Mouse (Mus musculus) urinary bladder, adult 18-20 months (tissue): Measurements from ENCODE around the gene Btn1a1.

Source experiments
- DNase-seq, 2 experiments: peaks; one replicate each; pipeline ENCODE4 v3.0.0; 2022; ENCODE audit warnings: low spot score in 2 of 2, mixed read lengths in 2 of 2

Gene Btn1a1

GRCm38 (mm10) chr13:23483153-23483552 lies 17.5 kb upstream of the Btn1a1 start:
- DNase-seq = no peak

DNA sequence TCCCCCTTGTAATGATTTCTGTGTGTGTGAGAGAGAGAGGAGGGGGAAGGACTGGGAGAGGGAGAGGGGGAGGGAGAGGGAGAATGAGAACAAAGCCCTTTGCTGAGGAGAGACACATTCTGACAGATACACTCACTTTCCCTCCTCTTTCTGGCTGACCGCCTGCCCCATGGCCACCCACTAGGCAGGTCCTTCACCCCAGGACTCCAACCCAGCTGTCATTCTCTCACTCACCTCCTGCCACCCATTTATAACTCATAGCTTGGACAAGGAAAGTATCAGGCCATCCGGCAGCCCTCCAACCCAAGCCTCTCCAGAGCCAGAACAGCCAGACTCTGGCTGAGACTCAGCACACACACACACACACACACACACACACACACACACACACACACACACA lies 10.0 kb upstream of the Btn1a1 start:
- DNase-seq = no peak

DNA sequence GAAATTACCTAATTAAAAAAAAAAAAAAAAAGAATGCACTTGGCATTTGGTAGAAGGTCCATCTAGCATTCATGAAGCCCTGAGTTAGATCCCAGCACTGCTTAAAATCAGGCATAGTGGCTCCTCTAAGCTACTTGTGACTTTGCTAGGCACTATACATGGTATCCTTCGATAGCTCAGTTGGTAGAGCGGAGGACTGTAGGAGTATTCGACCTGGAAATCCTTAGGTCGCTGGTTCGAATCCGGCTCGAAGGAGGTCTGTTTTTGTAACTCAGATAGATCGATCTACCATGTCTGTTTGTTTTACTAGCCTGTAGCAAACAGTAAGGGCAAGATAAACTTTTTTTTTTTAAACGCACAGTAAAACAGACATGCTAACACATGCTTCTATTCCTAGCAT lies 1.2 kb upstream of the Btn1a1 start:
- DNase-seq = peak; percentile 20 to 31

GRCm38 (mm10) chr13:23466306-23466705 lies 605 bp upstream of the Btn1a1 start:
- DNase-seq = no peak

DNA sequence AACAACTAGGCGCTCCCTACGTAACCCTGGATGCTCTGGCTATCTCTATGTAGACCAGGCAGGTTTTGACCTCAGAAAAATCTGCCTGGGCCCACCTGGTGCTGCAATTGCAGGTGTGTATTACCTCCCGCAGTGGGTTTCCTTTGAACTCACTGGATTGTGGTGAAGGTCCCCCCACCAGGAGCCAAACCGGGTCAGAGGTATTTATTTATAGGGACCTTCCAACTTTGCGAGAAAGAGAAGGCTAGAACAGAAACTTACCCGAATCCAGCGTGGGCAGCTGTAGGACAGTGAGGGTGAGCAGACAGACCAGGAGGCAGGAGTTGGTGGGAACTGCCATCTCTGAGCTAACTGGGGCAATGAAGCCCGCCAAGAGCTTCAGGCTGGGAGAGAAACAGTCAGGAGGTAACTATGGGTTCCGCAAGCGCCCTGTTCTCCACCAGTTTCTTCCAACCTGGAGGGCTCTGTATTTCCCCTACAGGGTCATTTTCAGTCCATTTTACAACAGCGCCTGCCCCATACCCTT lies 797 bp downstream of the Btn1a1 start:
- DNase-seq = no peak

- peak in 1 of 2 experiments; percentile 42 for DNase-seq
Measured at GRCm38 (mm10) chr13:23464224-23464637, 1.5 kb downstream of the Btn1a1 start.

- DNase-seq = peak; percentile 27 to 40
Measured at GRCm38 (mm10) chr13:23463381-23464223, 2.1 kb downstream of the Btn1a1 start.

DNA sequence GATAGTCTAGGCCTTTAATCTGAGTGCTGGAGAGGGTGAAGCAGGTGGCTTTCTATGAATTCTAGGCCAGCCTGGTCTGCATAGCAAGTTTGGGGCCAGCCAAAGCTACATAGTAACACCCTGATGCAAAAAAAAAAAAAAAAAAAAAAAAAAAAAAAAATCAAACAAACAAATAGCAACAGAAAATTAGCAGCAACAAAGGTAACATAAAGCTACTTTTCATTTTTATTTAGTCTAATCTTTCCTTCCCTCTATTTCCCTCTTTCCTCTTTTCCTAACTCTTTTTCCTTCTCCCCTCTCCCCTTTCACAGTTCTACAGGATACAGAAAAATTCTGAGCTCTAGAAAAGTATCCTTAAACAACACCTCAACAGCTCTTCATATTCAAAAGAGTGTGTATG lies 3.0 kb downstream of the Btn1a1 start:
- DNase-seq = no peak

GRCm38 (mm10) chr13:23462063-23462462 lies 3.6 kb downstream of the Btn1a1 start:
- no peak for DNase-seq

DNA sequence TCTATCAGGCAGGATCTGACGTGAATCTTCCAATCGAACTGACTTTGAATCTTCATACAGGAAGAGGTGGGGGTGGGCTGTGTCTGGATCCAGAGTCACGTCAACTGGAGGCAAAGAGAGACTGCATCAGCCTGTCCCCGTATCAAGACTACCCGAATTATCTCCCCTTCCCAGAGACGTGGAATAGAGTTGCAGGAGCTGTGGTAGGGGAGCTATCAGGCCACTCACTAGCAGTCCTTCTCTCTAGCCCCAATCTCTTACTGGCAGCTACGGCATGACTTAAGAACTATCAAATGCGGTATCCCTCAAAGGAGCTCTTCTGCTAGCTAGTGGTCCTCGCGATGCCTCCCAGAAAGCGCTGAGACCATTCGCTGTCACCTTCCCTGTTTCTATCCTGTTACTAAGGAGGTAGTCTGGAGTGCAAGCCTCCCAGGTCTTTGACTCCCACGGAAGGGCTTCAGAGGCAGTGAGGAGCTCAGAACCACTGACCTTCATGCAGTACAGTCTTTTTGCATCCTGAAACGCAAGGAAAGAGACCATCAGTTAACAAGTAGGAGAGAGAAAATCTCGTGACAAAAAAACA lies 6.3 kb downstream of the Btn1a1 start:
- no peak for DNase-seq

GRCm38 (mm10) chr13:23453926-23454325 lies 11.8 kb downstream of the Btn1a1 start:
- no peak for DNase-seq

DNA sequence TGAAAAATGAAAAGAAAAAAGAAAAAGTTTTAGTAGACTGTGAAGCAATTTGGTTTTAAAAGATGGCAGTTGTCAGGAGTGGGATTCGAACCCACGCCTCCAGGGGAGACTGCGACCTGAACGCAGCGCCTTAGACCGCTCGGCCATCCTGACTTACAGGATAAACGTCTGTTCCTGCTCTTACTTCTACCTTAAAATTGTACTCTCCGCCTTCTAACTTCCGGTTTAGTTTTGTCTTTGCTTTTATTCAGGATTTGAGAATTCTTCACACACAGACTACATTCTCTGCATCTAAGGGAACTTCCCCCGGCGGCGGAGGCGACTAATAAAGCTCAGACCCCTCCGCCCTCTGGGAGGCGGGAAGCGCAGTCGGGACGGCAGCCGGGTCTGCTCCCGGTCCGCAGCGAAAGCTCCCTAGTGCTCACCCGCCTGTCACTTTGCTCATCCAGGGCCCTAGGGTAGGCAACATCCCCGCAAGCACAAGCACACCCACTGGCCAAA lies 12.3 kb downstream of the Btn1a1 start:
- peak; percentile 72 to 74 for DNase-seq

DNA sequence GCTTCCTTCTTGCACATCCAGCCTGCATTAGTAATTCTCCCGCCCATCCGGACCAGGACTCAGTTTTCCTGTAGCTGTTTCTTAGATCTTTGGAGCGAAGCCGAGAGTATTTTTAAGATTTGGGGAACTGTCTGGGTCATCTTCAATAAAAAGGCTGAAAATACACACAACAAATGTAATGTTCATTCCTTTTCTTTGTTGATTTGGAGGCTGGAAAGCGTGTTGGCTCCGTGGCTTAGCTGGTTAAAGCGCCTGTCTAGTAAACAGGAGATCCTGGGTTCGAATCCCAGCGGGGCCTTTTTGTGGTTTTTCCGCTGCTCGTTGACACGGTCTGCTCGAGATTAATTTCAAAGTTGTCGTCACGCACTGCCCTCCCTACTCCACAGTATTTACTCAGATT lies 15.3 kb downstream of the Btn1a1 start:
- peak; percentile 57 to 71 for DNase-seq

- DNase-seq = no peak
Measured at GRCm38 (mm10) chr13:23449235-23450095, 16.2 kb downstream of the Btn1a1 start.

DNA sequence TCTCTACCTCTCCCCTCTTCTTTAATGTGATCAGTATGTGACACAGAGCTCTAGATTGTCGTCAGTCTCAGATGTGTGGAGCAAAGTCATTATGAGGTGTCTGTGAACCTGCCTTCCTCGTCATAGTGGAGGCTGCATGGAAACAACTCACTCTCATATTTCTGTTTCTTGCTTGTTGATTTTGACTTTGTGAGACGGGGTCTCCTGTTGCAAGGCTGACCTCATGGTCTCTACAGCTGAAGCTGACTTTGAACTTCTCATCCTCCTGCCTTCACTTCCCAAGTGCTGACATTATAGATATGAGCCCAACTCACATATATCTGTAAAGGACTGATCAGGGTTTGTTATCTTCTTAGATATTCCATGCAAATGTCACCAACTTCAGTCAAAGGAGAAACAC lies 16.9 kb downstream of the Btn1a1 start:
- no peak for DNase-seq

DNA sequence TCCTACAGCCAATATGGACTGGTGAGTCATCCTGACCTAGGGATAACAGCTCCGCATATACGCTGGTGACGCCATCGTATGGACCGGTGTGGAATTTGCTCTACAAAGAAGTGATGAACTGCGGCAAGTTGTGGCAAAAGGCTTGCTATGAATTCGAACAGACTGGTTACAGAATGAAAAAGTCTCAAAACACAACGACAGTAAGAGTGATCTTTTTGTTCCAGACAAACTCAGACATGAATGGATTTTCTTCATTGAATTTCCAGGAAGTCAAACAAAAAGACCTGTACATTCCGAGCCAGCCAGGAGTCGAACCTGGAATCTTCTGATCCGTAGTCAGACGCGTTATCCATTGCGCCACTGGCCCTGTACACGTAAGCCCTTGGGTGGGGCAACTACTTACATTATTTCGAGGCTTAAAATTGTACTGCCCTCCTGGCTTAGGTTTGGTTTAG lies 19.2 kb downstream of the Btn1a1 start:
- peak; percentile 71 to 81 for DNase-seq

DNA sequence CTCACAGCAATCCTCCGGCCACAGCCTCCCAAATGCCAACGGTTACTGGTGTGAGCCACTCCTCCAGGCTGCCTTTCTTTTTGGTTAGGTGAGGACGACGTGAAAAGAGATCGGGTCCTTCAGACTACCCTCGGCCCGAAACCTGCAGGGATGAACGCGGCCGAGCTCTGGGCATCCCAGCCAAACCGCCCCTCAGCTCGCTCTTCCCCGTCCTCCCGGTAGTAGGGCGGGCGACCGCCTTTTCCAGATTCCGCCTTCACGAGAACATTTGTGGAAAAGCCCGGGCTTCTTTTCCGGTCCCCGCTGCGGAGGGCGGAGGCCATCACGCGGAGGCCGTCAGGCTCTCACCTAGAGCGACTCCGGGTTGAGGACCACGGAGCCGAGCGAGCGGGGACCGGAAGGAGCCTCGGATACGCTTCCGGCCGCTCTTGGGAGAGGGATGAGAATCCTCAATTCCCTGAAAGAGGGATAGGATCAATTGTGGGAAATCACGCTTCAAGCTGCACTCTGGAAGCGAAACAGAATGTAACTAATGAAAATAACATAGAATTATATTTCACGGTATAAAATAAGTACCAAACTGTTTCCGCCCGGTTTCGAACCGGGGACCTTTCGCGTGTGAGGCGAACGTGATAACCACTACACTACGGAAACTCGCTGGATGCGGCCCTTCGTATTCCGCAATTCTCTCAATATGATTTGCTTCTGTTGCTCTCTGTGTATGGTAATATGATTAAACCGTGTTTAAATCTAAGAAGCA lies 20.0 kb downstream of the Btn1a1 start:
- DNase-seq = peak; percentile 85 to 86

- no peak for DNase-seq
Measured at GRCm38 (mm10) chr13:23445156-23445555, 20.5 kb downstream of the Btn1a1 start.

GRCm38 (mm10) chr13:23444451-23444850 lies 21.2 kb downstream of the Btn1a1 start:
- no peak for DNase-seq

DNA sequence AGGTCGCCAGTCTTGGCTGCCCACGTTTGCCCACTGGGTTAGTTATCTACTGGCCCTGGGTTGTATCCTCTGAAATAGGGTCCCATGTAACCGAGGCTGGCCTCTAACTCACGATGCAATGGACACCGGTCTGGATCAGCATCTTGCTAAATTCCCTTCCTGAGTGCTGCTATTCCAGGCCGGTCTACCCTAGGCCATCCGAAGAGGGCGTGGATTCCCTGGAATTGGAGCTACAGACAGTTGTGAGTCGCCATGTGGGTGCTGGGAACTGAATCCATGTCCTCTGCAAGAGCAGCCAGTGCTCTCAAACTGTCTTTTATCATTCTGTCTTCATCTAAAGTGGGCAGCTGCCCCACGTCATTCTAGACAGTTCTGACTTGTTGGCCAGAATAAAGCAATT lies 25.8 kb downstream of the Btn1a1 start:
- DNase-seq = no peak

- no peak for DNase-seq
Measured at GRCm38 (mm10) chr13:23438521-23438920, 27.2 kb downstream of the Btn1a1 start.
